Mouse (Mus musculus) forebrain, embryonic 11.5 days (tissue): ENCODE results near the gene Ebp. TPM values are rescaled to one million over a fixed set of nuclear protein-coding genes. Genes with fewer than 3 reads are reported as not detected.

Source experiments
- ATAC-seq: fragments of 200-750 bp; cut with Nextera tagmentation; replicated peaks from 2 replicates; pipeline ENCODE4 v1.8.0; 2017; ENCODE audit warnings: moderate TSS enrichment; ENCODE audit not compliant: low FRiP score
- DNase-seq: peaks from one replicate; pipeline ENCODE4 v3.0.0-alpha.2; 2017; ENCODE audit warnings: low spot score
- H3K27ac ChIP-seq: fragments of 300-500 bp; sonication (generic); 2 replicates; pipeline ENCODE4 v1.5.1; 2014; ENCODE audit warnings: low read depth, low read length
- H3K27me3 ChIP-seq: fragments of 300-500 bp; sonication (generic); 2 replicates; pipeline ENCODE4 v1.6.1; 2014; ENCODE audit warnings: mild to moderate bottlenecking, low read length, mixed read lengths; ENCODE audit not compliant: control insufficient read depth, insufficient read depth
- H3K36me3 ChIP-seq: fragments of 300-500 bp; sonication (generic); 2 replicates; pipeline ENCODE4 v1.6.1; 2014; ENCODE audit warnings: mild to moderate bottlenecking, low read length, moderate library complexity, mixed read lengths; ENCODE audit not compliant: control insufficient read depth, insufficient read depth
- H3K4me1 ChIP-seq: fragments of 300-500 bp; sonication (generic); replicated peaks from 2 replicates; pipeline ENCODE4 v1.6.1; 2014; ENCODE audit warnings: low read length, mixed read lengths; ENCODE audit not compliant: control insufficient read depth, insufficient read depth
- H3K4me2 ChIP-seq: fragments of 300-500 bp; sonication (generic); 2 replicates; pipeline ENCODE4 v1.6.1; 2014; ENCODE audit warnings: low read depth, mild to moderate bottlenecking, low read length, moderate library complexity, mixed read lengths; ENCODE audit not compliant: severe bottlenecking
- H3K4me3 ChIP-seq: fragments of 300-500 bp; sonication (generic); 2 replicates; pipeline ENCODE4 v1.5.1; 2014; ENCODE audit warnings: low read depth, low read length
- H3K9ac ChIP-seq: fragments of 300-500 bp; sonication (generic); 2 replicates; pipeline ENCODE4 v1.6.1; 2014; ENCODE audit warnings: low read length
- H3K9me3 ChIP-seq: fragments of 300-500 bp; sonication (generic); 2 replicates; pipeline ENCODE4 v1.6.1; 2016; ENCODE audit warnings: low read length, mixed read lengths; ENCODE audit not compliant: control insufficient read depth
- WGBS: fragments of 180-500 bp; shearing (Covaris S2); extraction: QIAGEN DNeasy Blood & Tissue Kit; methylation state at CpG from one replicate; pipeline ENCODE4 v1.1.7; 2014; 5-methylcytosine and 5-hydroxymethylcytosine counted together
- polyA plus RNA-seq: library from polyadenylated mRNA; unstranded; fragments of >200 nt; fragmentation: Nextera tagmentation; extraction: Ambion mirVana; gene quantifications from 2 replicates; pipeline ENCODE4 v1.2.1, GENCODE M21; 2014

The Ebp gene
- polyA plus RNA-seq, 1 experiment from 2014 or later = 24.5 TPM

DNA sequence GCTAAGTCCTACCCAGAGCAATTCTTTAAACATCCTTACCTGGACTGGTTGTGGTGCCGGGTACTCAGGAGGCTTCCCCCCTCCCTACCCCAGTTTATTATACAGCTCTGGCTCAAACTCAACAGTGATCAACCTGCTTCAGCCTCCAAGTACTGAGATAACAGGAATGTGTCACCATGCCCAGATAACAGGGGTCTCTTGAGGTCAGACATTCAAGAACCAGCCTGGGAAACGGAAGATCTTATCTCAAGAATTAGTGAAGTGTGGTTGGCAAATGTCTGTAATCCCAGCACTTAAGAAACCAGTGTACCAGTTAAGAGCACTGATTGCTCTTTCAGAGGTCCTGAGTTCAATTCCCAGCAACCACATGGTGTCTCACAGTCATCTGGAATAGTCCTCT lies 24.8 kb upstream of the Ebp start:
- no peaks in the 10 kb centered on the region for H3K27me3 ChIP-seq
- H3K4me3 ChIP-seq = no peak overlapping the region
- DNase-seq (no peak), ATAC-seq (no peak)
- 57% methylated on average over 2 of the region's 2 CpGs for WGBS
- no peak overlapping the region for H3K9ac ChIP-seq
- no peaks in the 10 kb centered on the region for H3K4me1 ChIP-seq
- H3K4me2 ChIP-seq = no peak overlapping the region
- H3K9me3 ChIP-seq = no peaks in the 10 kb centered on the region
- H3K36me3 ChIP-seq = no peaks in the 10 kb centered on the region
- no peak overlapping the region for H3K27ac ChIP-seq

DNA sequence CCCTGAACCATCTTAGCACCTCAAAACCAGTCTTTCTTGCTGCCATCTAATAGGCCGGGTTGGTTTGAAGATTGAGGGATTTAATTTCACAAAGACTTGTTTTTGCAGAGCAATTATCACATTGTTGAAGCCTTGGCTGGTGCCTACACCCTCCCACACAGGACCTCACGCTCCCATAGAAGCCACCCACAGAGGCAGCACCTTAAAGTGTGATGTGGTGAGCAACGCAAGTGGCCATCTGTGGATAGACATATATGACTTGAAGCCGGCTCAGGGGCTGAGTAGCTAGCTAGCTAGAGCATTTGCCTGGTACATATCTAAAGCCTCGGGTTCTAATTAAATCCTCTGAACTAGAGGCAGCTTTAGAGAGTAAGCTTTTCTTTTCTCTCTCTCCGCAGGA lies 24.1 kb upstream of the Ebp start:
- H3K4me1 ChIP-seq = no peaks in the 10 kb centered on the region
- H3K4me3 ChIP-seq = no peak overlapping the region
- no peaks in the 10 kb centered on the region for H3K27me3 ChIP-seq
- no peak for ATAC-seq
- no peak overlapping the region for H3K4me2 ChIP-seq
- no peak overlapping the region for H3K9ac ChIP-seq
- WGBS = 24% methylated on average over 6 of the region's 6 CpGs
- no peaks in the 10 kb centered on the region for H3K36me3 ChIP-seq
- DNase-seq = no peak
- H3K9me3 ChIP-seq = no peaks in the 10 kb centered on the region
- no peak overlapping the region for H3K27ac ChIP-seq

- H3K4me2 ChIP-seq = no peak overlapping the region
- no peak overlapping the region for H3K4me3 ChIP-seq
- no peaks in the 10 kb centered on the region for H3K4me1 ChIP-seq
- H3K9ac ChIP-seq = no peak overlapping the region
- no peaks in the 10 kb centered on the region for H3K27me3 ChIP-seq
- no peak overlapping the region for H3K27ac ChIP-seq
- no peaks in the 10 kb centered on the region for H3K36me3 ChIP-seq
- ATAC-seq = no peak
- no peaks in the 10 kb centered on the region for H3K9me3 ChIP-seq
- WGBS = 81% methylated on average over 7 of the region's 7 CpGs
- DNase-seq = no peak
Measured at GRCm38 (mm10) chrX:8211490-8212207, 18.3 kb upstream of the Ebp start.

GRCm38 (mm10) chrX:8209720-8210119 lies 16.4 kb upstream of the Ebp start:
- no peak overlapping the region for H3K27ac ChIP-seq
- no peaks in the 10 kb centered on the region for H3K27me3 ChIP-seq
- no peaks in the 10 kb centered on the region for H3K9me3 ChIP-seq
- H3K4me1 ChIP-seq = no peaks in the 10 kb centered on the region
- no peak overlapping the region for H3K9ac ChIP-seq
- H3K4me2 ChIP-seq = no peak overlapping the region
- H3K36me3 ChIP-seq = no peaks in the 10 kb centered on the region
- DNase-seq (no peak), ATAC-seq (no peak)
- H3K4me3 ChIP-seq = no peak overlapping the region
- WGBS = 70% methylated on average over 2 of the region's 2 CpGs

DNA sequence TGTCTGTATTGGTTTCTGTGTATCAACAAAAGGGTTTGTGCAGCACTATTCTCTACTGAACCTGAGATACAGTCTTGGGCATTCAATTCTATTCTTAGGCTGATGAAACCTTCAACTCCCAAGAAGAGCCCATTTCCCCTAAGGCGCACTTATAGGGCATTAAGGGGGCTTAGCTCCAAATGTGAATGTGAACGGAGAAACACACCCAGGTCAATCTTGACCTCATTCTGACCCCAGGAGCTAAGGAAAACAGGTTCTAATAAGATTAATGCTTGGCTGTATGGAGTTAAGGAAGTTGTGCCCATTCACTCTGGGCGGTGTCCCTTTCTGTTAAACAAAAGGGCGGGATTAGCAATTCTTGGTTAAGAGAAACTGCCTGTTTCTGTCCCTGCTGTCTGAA lies 13.9 kb upstream of the Ebp start:
- no peaks in the 10 kb centered on the region for H3K4me1 ChIP-seq
- DNase-seq (no peak), ATAC-seq (no peak)
- H3K27ac ChIP-seq = no peak overlapping the region
- H3K9ac ChIP-seq = no peak overlapping the region
- no peaks in the 10 kb centered on the region for H3K9me3 ChIP-seq
- no peaks in the 10 kb centered on the region for H3K27me3 ChIP-seq
- 17% methylated on average over 4 of the region's 4 CpGs for WGBS
- H3K4me2 ChIP-seq = no peak overlapping the region; the same call in 1 of the 2 replicates
- H3K36me3 ChIP-seq = no peaks in the 10 kb centered on the region
- H3K4me3 ChIP-seq = no peak overlapping the region

- H3K9me3 ChIP-seq = no peaks in the 10 kb centered on the region
- H3K4me2 ChIP-seq = peak overlapping the region; percentile 48
- H3K27me3 ChIP-seq = no peaks in the 10 kb centered on the region
- no peaks in the 10 kb centered on the region for H3K36me3 ChIP-seq
- peak overlapping the region; percentile 47 for H3K4me3 ChIP-seq
- H3K27ac ChIP-seq = no peak overlapping the region
- ATAC-seq = peak; percentile 44; the same call in 1 of the 2 replicates
- WGBS = 14% methylated on average over 11 of the region's 11 CpGs
- H3K9ac ChIP-seq = peak overlapping the region; percentile 14; the same call in 1 of the 2 replicates
- no peak for DNase-seq
- H3K4me1 ChIP-seq = no peaks in the 10 kb centered on the region
Measured at GRCm38 (mm10) chrX:8206694-8207197, 13.4 kb upstream of the Ebp start.

- peak; percentile 89 for DNase-seq
- no peaks in the 10 kb centered on the region for H3K4me1 ChIP-seq
- H3K27me3 ChIP-seq = no peaks in the 10 kb centered on the region
- no peaks in the 10 kb centered on the region for H3K36me3 ChIP-seq
- H3K9me3 ChIP-seq = no peaks in the 10 kb centered on the region
- peak within 1 kb of the TSS; percentile 54 for H3K9ac ChIP-seq
- peak within 1 kb of the TSS; percentile 47 for H3K4me3 ChIP-seq
- peak; percentile 97 for ATAC-seq
- H3K4me2 ChIP-seq = peak within 1 kb of the TSS; percentile 48
- WGBS = 16% methylated on average over 45 of the region's 46 CpGs
- no peak within 1 kb of the TSS for H3K27ac ChIP-seq
Measured at GRCm38 (mm10) chrX:8206015-8206693, 12.8 kb upstream of the Ebp start, which contains the start of gene Porcn. TSS of gene Porcn (minus strand) at chrX:8206525.

- peak overlapping the region; percentile 47 for H3K4me3 ChIP-seq
- H3K36me3 ChIP-seq = no peaks in the 10 kb centered on the region
- no peaks in the 10 kb centered on the region for H3K27me3 ChIP-seq
- no peaks in the 10 kb centered on the region for H3K4me1 ChIP-seq
- WGBS = 38% methylated on average over 7 of the region's 7 CpGs
- H3K27ac ChIP-seq = no peak overlapping the region
- DNase-seq = no peak
- H3K9me3 ChIP-seq = no peaks in the 10 kb centered on the region
- peak overlapping the region; percentile 48 for H3K4me2 ChIP-seq
- no peak overlapping the region; the same call in 1 of the 2 replicates for H3K9ac ChIP-seq
- ATAC-seq = no peak
Measured at GRCm38 (mm10) chrX:8205551-8205950, 12.2 kb upstream of the Ebp start.
